Mouse (Mus musculus) embryonic stem cell, embryonic (primary cell): Measurements from ENCODE around the gene Rragd.
"Not testable (repeated sequence)": the region's sequence is repeated elsewhere in the genome, so short reads cannot be mapped to it uniquely, and the experiment has no call there.

Experiments used
- CTCF ChIA-PET, 4 experiments: fragments of 300-600 bp in 2 of 4; fragments of 350-600 bp in 2 of 4; sonication (Branson Sonifier 250); formaldehyde crosslinking; loops; one replicate each; lab custom pipeline; 2022; ENCODE audit warnings: inconsistent platforms in 2 of 4; lab: Charles Lee
- POLR2A ChIA-PET, 4 experiments: fragments of 300-600 bp in 2 of 4; fragments of 350-600 bp in 2 of 4; sonication (Branson Sonifier 250); formaldehyde crosslinking; loops; one replicate each; lab custom pipeline; 2022; ENCODE audit warnings: antibody characterized with exemption in 4 of 4, inconsistent platforms in 1 of 4; lab: Charles Lee

Rragd gene

DNA sequence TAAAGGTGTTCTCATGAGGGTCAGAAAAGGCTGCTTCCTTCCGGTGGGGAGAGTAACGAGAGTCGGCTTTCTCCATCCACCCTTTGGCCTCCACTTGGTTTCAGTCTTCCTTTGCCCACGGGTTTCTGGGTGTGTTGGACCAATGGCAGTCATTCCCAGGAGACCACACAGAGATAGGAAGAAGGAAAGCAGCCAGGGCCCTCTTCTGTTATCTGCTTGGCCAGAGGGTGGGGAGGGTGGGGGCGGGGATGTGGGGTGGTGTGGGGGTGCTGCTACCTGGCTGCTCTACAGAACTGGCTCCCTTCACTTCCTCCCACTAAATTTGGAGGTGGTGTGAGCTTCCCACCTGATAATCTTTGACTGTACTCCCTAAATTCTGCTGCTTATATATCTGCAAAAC lies 1.2 kb upstream of the Rragd start:
- ChIA-PET POLR2A (interaction anchor here in 3 of 4 experiments (0.7 to 5.9 kb wide), 17 partner anchors 14 to 765 kb away, joined by 3 to 53 read pairs (median 4); partner anchors contain the start of gene Ankrd6 (in 1 of the 3)), CTCF (interaction anchor here in 2 of 4 experiments (0.6 to 1.2 kb wide), 2 partner anchors 30 to 138 kb away, joined by 3 to 12 read pairs; partner anchors contain the start of gene Ankrd6 (in 1 of the 2))

DNA sequence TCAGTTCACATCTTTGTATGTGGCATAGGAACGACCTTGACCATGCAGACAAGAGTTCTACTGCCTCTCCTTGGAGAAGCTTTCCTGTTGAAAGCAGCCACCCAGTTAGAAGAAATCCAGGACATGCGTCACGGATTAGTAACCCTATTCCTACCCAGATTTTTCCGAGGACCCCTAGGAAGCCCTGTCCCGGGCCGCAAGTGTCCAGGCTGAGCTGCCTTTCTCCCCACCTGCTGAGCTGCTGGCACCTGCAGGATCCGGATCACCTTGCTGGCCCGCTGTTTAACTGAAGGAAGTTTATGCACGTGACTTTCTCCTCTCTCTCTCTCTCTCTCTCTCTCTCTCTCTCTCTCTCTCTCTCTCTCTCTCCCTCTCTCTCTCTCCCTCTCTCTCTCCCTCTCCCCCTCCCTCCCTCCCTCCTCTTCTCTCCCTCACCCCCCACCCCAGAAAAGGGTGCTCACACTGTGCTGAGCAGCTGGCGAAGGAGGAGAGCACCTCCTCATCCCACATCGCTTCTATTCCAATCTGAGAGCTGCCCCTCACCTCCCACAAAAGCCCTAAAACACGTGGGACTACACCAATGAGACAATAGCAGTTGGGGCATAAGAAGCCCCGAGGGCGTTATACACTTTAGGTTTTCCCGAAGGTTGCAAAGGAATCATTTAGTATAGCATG lies 659 bp upstream of the Rragd start:
- POLR2A ChIA-PET: interaction anchor here (0.5 to 5.9 kb wide), 30 partner anchors 10 to 1566 kb away, joined by 3 to 53 read pairs (median 4); partner anchors contain the start of genes Ankrd6 (in 1 of the 4), Mdn1 (in 1 of the 4) and Rngtt (in 1 of the 4)

DNA sequence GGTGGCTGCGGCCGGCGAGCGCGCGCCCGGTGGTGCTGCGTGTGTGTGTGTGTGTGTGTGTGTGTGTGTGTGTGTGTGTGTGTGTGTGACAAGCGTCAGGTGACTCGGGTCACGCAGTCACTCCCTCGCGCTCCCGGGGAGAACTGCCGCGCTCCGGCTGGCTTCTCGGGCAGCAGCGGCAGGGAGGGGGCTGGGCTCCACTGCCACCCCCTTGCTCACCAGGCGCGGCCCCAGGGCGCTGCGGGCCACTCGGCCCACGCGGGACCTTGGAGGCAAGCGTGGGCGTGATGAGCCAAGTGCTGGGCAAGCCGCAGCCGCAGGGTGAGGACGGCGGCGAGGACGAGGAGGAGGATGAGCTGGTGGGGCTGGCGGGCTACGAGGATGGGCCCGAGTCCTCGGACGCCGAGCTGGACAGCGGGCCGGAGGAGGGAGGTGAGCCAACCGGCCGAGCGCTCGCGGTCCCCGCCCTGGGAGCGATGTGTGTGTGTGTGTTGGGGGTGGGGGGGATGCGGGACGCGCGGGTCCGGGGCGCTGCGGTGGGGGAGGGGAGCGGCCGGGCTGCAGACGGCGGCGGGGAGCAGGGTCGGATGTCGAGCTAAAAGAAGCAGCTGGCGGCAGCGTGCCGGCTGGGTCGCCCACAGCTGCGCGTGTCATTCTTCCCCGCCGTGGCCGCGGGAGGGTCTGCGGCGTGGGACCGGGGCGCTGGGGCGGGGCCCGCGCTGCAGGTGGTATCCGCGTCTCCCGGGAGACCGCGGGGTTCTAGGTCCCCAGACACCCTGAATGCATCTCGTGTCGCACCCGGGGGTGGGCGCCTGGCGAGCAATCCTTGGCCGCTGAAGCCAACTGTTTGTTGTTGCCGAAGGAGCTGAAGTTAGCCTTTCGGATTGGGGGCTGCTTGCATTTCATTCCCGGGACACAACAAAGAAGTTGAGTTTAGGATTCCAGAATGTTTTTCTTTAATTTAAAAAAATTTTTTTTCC lies 629 bp downstream of the Rragd start:
- CTCF ChIA-PET: interaction anchor here in 3 of 4 experiments (0.6 to 3.5 kb wide), 4 partner anchors 12 to 35 kb away, joined by 3 to 15 read pairs (median 6); partner anchors contain the start of gene Ankrd6 (in 1 of the 3)

More for the DNA sequence above, 659 bp upstream of the Rragd start:
- CTCF ChIA-PET: interaction anchor here in 1 of 4 experiments (1.2 kb wide), 1 partner anchor 31 kb away, joined by 3 read pairs; the partner anchor contains the start of gene Ankrd6

DNA sequence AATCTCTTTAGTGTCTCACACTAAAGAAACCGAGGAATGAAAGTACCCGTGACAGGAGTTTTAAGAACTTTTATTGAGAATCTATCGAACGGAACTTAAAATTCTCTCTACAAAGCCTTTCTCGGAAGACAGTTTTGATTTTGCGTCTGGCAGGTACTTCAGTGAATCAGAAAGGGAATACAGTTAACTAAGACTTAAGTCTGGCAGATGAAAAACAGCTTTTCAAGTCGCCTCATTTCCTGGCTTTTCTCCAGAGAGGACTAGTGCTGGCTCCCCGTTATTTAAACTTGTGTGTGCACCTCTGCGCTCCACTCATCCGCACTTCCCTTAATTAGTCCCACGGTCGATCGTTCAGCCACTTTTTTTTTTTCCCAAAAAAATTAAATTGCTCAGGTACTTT lies 1.4 kb downstream of the Rragd start:
- ChIA-PET POLR2A (interaction anchor here (0.6 to 5.9 kb wide), 29 partner anchors 8 to 733 kb away, joined by 3 to 53 read pairs (median 4); partner anchors contain the start of genes Ankrd6 (in 2 of the 4), Casp8ap2 (in 1 of the 4), Lyrm2 (in 1 of the 4) and Mdn1 (in 1 of the 4)), CTCF (interaction anchor here (0.6 to 3.5 kb wide), 6 partner anchors 10 to 633 kb away, joined by 3 to 15 read pairs (median 4); partner anchors contain the start of gene Ankrd6 (in 1 of the 4))

More for the DNA sequence above, 629 bp downstream of the Rragd start:
- POLR2A ChIA-PET: interaction anchor here (0.6 to 5.9 kb wide), 39 partner anchors 8 to 368 kb away, joined by 3 to 53 read pairs (median 4); partner anchors contain the start of genes Ankrd6 (in 2 of the 4), Casp8ap2 (in 1 of the 4), Lyrm2 (in 1 of the 4) and Mdn1 (in 1 of the 4)

DNA sequence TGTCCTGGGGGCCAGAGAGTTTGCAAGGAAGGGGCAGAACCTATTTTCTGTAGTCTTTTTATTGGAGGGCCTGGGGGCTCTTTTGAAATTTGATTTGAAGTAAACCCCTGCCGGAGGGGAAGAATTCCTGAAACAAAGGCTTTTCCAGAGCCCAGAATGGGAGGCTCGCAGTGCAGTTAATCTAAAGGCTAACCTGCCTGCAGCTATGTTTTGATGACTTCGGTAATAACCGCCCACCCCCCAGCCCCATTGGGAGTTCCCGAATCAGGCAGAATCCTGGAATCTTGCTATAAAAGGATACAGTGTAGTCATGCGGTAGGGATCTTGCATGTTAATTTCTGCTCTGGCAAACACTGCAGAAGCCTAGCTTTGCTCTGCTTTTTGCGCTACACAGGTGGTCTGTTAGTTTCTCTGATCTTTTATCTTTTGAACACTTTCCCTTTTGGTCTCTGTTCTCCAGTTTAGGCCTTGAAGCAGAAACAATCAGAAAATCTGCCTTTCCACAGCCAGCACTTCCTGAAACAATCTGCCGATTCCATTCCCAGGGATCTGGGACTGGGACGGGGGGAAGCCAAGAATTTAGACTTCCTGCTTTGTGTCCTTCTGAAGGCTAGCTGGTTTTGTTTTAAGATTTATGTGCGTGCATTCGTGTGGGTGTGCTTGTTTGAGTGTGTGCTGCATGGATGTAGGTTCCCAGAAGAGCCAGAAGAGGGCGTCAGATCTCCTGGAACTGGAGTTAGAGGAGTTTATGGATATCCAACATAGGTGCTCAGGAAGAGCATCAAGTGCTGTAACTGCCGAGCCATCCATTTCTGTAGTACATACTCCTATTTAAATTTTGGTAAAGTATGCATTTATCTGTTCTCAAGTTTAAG lies 2.2 kb downstream of the Rragd start:
- CTCF ChIA-PET: interaction anchor here (0.6 to 3.5 kb wide), 10 partner anchors 10 to 633 kb away, joined by 3 to 15 read pairs (median 4); partner anchors contain the start of gene Ankrd6 (in 1 of the 4)

DNA sequence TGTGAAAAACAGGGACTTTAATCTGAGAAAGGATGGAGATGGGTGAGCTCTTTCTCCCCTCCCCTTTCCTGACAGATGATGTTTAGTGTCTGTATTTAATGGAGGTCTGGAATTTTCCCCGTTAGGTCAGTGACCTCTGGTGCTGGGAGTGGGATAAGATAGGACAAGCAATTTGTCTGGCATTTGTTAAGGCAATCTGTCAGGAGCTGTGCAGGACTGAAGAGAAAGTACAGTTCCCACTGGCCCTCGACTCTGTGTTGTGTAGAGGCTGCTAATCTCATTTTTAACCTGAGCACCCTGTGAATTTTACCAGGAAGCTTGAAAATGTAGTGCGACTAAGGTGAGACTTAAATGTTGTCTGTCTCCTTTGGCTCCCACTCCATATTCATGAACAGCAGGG lies 2.8 kb downstream of the Rragd start:
- POLR2A ChIA-PET: interaction anchor here (0.6 to 5.9 kb wide), 15 partner anchors 10 to 329 kb away, joined by 3 to 53 read pairs (median 5); partner anchors contain the start of genes Lyrm2 (in 1 of the 4), Mdn1 (in 1 of the 4) and Ube2j1 (in 1 of the 4)
- CTCF ChIA-PET: interaction anchor here in 3 of 4 experiments (0.8 to 3.5 kb wide), 5 partner anchors 10 to 164 kb away, joined by 3 to 15 read pairs (median 3); no protein-coding TSS in a partner anchor

More for the DNA sequence above, 2.2 kb downstream of the Rragd start:
- POLR2A ChIA-PET: interaction anchor here (0.6 to 5.9 kb wide), 26 partner anchors 11 to 734 kb away, joined by 3 to 53 read pairs (median 4); partner anchors contain the start of genes Ankrd6 (in 2 of the 4), Lyrm2 (in 1 of the 4), Mdn1 (in 1 of the 4) and Ube2j1 (in 1 of the 4)

DNA sequence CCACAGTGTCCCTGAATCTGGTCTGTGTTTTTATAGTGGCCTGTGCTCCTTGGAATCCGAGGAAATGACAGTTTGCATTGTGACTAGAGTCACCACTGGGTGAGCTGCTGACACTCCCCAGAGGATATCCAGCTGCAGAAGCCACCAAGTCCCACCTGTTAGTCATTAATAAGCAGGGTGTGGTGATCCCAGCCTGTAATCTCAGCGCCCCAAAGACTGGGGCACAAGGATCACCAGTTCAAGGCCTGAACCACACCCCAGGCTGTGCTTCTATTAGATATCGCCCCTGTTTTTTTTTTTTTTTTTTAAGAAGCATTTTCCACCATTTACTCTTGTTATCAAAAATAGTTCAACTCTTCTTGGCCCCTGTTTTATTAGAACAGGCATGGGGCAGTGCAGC lies 4.2 kb downstream of the Rragd start:
- CTCF ChIA-PET: no interaction called here
- POLR2A ChIA-PET: interaction anchor here in 2 of 4 experiments (1.1 to 1.4 kb wide), 3 partner anchors 8 to 22 kb away, joined by 3 to 8 read pairs (median 7); no protein-coding TSS in a partner anchor

DNA sequence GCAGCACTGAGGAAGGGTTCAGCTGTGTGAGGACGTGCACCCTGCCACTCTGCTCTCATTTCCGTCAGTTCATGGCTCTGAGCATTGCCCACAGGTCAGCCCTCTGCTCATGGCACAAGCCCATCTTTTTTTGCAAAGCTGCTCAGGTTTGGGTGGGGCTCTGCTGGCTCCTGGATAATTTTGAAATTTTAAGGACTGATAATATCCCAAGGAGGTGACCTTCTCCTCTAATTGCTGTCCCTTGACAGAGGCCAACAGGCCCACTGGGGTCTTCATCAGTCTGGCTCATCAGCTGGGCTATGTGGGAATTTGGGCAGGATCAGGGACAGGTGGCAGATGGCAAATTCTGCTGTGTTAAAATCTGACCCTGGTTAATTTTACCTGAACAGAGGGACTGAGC lies 6.5 kb downstream of the Rragd start:
- CTCF ChIA-PET: no interaction called here
- POLR2A ChIA-PET: no interaction called here

DNA sequence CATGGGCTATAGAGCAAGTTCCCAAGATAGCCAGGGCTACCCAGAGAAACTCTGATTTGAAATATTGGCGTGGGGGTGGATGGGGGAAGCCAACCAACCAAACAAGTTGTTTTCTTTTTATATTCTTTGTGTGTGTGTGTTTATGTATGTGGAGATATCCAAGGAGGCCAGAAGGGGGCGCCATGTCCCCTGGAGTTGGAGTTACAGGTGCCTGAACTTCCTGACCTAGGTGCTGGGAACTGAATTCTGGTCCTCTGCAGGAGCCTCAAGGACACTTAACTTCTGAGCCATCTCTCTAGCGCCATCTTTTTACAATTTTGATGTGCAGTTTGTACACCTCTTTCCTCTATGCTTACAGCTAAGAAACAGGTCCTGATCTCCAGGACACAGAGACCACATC lies 11.3 kb downstream of the Rragd start:
- CTCF ChIA-PET: interaction anchor here in 3 of 4 experiments (0.6 to 3.7 kb wide), 5 partner anchors 9 to 147 kb away, joined by 3 to 15 read pairs (median 3); no protein-coding TSS in a partner anchor
- POLR2A ChIA-PET: interaction anchor here in 3 of 4 experiments (0.6 to 4.2 kb wide), 9 partner anchors 10 to 408 kb away, joined by 3 to 53 read pairs (median 3); partner anchors contain the start of gene Rragd (in 2 of the 3)

DNA sequence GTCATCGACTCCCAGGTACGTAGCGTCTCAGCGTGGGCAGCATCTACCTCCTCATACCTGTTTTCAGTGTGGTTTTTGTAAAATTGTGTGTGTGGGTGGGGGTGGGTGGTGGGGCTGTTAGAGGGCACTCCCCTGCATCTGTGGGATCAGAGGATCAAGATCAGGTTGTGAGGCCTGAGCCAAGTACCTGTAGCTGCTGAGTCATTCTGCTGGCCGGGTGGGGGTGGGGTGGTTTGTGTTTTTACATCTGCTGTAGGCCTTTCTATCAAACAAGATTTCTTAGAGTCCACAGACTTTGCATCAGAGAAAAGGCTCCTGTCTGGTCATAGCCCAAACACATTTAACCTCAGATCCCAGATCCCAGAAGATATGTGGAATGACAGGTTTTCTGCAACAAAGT lies 13.2 kb downstream of the Rragd start:
- CTCF ChIA-PET: interaction anchor here in 3 of 4 experiments (0.6 to 3.7 kb wide), 6 partner anchors 11 to 410 kb away, joined by 3 to 15 read pairs (median 7); no protein-coding TSS in a partner anchor
- POLR2A ChIA-PET: interaction anchor here (0.6 to 4.2 kb wide), 32 partner anchors 9 to 1477 kb away, joined by 3 to 53 read pairs (median 4); partner anchors contain the start of genes Rragd (in 2 of the 4), Ankrd6 (in 1 of the 4), Mdn1 (in 1 of the 4) and Pm20d2 (in 1 of the 4)

DNA sequence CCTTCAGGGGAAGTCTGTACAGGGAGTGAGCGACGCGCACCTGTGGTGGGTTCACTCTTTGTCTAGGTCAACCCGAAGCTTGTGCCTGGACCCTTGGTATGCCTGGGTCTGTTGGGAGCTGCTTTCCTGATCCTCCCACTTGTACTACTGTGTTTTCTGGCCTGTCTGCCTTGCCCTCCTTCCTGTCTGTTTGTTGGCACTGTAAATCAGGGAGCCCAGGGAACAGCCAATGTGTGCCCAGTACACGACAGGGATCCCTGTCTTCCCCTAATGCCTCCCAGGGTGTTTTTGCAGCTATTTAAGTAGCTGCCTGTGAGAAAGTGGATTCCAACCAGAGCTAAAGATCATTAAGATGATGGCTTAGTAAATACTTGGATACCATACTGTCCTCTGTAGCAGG lies 14.7 kb downstream of the Rragd start:
- CTCF ChIA-PET: interaction anchor here in 3 of 4 experiments (0.5 to 3.7 kb wide), 3 partner anchors 13 to 1147 kb away, joined by 3 to 15 read pairs (median 4); no protein-coding TSS in a partner anchor
- POLR2A ChIA-PET: interaction anchor here in 2 of 4 experiments (1.0 to 4.2 kb wide), 6 partner anchors 13 to 250 kb away, joined by 3 to 53 read pairs (median 10); partner anchors contain the start of genes Rragd (in 2 of the 2) and Ankrd6 (in 1 of the 2)

DNA sequence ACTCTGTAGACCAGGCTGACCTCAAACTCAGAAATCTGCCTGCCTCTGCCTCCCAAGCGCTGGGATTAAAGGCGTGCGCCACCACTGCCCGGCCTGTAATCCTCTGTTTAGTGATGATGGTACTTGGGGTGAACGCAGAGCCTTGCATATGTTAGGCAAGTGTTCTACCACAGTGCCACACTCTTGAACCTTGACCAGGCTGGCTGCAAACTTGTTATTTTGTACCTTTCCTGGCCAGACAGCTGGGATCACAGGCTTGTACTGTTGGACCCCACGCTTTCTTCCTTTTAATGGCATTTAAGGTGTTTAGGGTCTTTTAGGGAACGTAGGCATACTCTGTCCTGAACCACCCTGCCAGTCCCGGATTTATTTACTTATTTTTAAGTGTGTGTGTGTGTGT lies 16.2 kb downstream of the Rragd start:
- ChIA-PET POLR2A (no interaction called here), CTCF (no interaction called here)

DNA sequence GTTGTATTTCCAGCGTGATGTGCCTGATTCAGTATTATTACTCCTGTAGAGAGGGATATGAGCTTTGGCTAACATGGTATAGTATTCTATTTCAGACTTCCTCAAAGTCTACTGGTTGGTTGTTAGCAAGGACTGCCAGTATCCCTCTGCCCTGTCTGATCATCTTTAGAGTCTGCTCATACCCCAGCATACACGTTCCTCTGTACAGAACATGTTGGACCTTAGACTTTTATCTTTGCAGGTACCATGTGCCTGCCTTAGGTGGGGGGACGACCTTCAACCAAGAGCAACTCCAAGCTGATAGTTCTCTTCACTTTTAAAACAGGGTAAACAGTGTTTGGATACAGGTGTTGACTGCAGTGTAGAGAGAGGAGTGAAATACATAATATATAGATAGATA lies 19.2 kb downstream of the Rragd start:
- ChIA-PET CTCF (interaction anchor here in 1 of 4 experiments (0.6 kb wide), 1 partner anchor 255 kb away, joined by 3 read pairs; no protein-coding TSS in a partner anchor), POLR2A (interaction anchor here in 1 of 4 experiments (0.6 to 1.0 kb wide), 3 partner anchors 9 to 108 kb away, joined by 3 to 4 read pairs (median 3); no protein-coding TSS in a partner anchor)

DNA sequence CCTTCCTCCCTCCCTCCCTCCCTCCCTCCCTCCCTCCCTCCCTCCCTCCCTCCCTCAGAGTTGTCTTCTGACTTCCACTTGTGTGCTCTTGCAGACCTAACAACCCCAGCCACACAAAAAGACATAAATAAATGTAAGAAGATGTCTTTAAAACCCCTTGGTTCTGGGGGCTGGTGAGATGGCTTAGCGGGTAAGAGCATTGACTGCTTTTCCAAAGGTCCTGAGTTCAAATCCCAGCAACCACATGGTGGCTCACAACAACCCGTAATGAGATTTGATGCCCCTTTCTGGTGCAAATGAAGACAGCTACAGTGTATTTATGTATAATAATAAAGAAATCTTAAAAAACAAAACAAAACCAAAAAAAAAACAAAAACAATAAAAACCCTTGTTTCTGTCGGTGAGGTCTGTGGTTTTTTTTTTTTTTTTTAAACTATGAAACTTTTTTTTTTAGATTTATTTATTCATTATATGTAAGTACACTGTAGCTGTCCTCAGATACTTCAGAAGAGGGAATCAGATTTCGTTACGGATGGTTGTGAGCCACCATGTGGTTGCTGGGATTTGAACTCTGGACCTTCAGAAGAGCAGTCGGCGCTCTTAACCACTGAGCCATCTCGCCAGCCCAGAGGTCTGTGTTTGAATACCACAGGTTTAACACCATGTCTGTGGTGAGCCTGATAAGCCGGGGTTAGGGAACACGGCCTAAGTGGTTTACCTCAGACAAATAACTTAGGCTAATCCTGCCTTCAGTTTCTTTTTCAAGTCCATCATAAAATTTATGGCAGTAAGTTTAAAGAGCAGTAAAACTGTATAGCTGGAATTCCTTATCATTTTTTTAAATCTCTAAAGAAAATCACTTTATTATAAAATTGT lies 23.0 kb downstream of the Rragd start:
- CTCF ChIA-PET, POLR2A ChIA-PET: not testable (repeated sequence)

DNA sequence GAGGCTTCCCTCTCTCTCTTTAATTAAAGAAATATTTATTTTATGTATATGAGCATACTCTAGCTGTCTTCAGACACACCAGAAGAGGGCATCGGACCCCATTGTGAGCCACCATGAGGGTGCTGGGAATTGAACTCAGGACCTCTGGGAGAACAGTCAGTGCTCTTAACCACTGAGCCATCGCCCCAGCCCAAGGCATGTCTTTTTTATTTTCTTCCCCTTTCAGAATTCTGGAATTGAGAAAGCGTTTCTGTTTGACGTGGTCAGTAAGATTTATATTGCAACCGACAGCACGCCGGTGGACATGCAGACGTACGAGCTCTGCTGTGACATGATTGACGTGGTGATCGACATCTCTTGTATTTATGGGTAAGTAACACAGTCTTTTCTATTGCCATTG lies 24.0 kb downstream of the Rragd start:
- ChIA-PET POLR2A (no interaction called here), CTCF (interaction anchor here (0.6 to 0.7 kb wide), 4 partner anchors 29 to 1585 kb away, joined by 3 read pairs; no protein-coding TSS in a partner anchor)
